Mouse (Mus musculus) heart, embryonic 14.5 days (tissue): Measurements from ENCODE around the gene Cdh23. TPM values are rescaled to one million over a fixed set of nuclear protein-coding genes. Genes with fewer than 3 reads are reported as not detected.

Experiments used
- ATAC-seq: fragments of 200-750 bp; cut with Nextera tagmentation; 2 replicates; pipeline ENCODE4 v1.8.0; 2017; ENCODE audit warnings: low read depth, moderate TSS enrichment; ENCODE audit not compliant: insufficient number of reproducible peaks, insufficient read depth, low FRiP score
- H3K27ac ChIP-seq, 2 experiments: fragments of 200-500 bp in 1 of 2; fragments of 300-500 bp in 1 of 2; sonication (generic) in 1 of 2; replicated peaks in 1 of 2; 2 replicates each; pipeline ENCODE4 v1.5.1; 2012 to 2014; ENCODE audit warnings: low read depth in 2 of 2, low read length in 2 of 2, control low read depth in 1 of 2, mild to moderate bottlenecking in 1 of 2, mixed read lengths in 1 of 2; ENCODE audit not compliant: control insufficient read depth in 1 of 2, insufficient read depth in 1 of 2
- H3K27me3 ChIP-seq: fragments of 300-500 bp; sonication (generic); 2 replicates; pipeline ENCODE4 v1.6.1; 2014; ENCODE audit warnings: mild to moderate bottlenecking, low read length, control low read depth; ENCODE audit not compliant: control insufficient read depth, insufficient read depth
- H3K36me3 ChIP-seq: fragments of 300-500 bp; sonication (generic); 2 replicates; pipeline ENCODE4 v1.6.1; 2014; ENCODE audit warnings: mild to moderate bottlenecking, control low read depth, low read length, mixed read lengths; ENCODE audit not compliant: control insufficient read depth, insufficient read depth
- H3K4me1 ChIP-seq, 2 experiments: fragments of 200-500 bp in 1 of 2; fragments of 300-500 bp in 1 of 2; sonication (generic) in 1 of 2; 2 replicates each; pipeline ENCODE4 v1.6.1; 2012 to 2014; ENCODE audit warnings: low read length in 2 of 2, control low read depth in 1 of 2, mixed read lengths in 1 of 2; ENCODE audit not compliant: control insufficient read depth in 2 of 2, insufficient read depth in 2 of 2
- H3K4me2 ChIP-seq: fragments of 300-500 bp; sonication (generic); 2 replicates; pipeline ENCODE4 v1.6.1; 2014; ENCODE audit warnings: mild to moderate bottlenecking, low read length
- H3K4me3 ChIP-seq, 2 experiments: fragments of 200-500 bp in 1 of 2; fragments of 300-500 bp in 1 of 2; sonication (generic) in 1 of 2; 2 replicates each; pipeline ENCODE4 v1.5.1; 2012 to 2014; ENCODE audit warnings: low read length in 2 of 2, mild to moderate bottlenecking in 2 of 2, control low read depth in 1 of 2, low read depth in 1 of 2, moderate library complexity in 1 of 2; ENCODE audit not compliant: control insufficient read depth in 1 of 2, insufficient read depth in 1 of 2
- H3K9ac ChIP-seq: fragments of 300-500 bp; sonication (generic); 2 replicates; pipeline ENCODE4 v1.6.1; 2014; ENCODE audit warnings: mild to moderate bottlenecking, low read length
- H3K9me3 ChIP-seq: fragments of 300-500 bp; sonication (generic); 2 replicates; pipeline ENCODE4 v1.6.1; 2016; ENCODE audit warnings: low read length, control low read depth; ENCODE audit not compliant: control insufficient read depth
- WGBS: fragments of 180-500 bp; shearing (Covaris S2); extraction: QIAGEN DNeasy Blood & Tissue Kit; methylation state at CpG from one replicate; pipeline ENCODE4 v1.1.7; 2014; 5-methylcytosine and 5-hydroxymethylcytosine counted together
- polyA plus RNA-seq: library from polyadenylated mRNA; unstranded; fragments of >200 nt; fragmentation: Nextera tagmentation; extraction: Ambion mirVana; gene quantifications from 2 replicates; pipeline ENCODE4 v1.2.1, GENCODE M21; 2014

The Cdh23 gene
- polyA plus RNA-seq, 1 experiment from 2014 or later: 0.31 TPM

DNA sequence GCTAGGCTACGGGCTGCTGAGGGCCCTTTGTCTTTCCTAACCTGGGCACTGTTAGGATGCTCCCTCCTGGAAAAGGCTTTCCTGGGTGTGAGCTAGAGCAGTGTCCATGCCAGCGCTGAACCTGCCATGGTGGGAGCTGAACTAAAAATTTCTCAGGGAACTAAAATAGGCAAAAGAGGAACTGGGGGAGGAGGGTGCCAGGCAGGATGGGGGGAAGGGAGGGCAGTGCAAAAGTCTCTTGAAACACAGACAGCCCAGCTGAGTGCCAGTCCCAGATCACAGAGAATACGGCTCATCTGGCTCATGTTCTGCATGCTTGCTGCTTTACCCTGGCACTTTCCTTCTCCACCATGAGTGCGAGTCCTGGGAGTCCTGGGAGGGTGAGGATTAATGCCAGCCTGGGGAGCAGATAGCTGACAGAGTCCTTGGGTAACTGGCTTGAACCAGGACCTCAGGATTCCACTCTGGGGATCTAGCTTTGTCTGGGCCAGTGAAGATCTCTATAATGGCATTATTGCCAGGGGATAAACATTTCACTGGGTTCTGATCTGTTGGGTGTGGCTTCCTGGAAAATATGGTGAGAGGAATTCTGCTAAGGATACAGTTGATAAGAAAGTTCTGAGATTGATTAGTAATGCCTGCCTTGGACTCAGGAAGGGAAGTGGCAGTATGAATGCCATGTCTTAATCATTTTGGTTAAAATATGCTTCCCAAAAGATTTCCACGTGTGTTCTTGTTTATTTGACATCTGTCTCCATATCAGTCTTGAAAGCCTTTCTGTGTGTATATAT lies 324.5 kb downstream of the Cdh23 start:
- WGBS: 73% methylated on average over 5 of the region's 5 CpGs
- no peak overlapping the region for H3K27ac ChIP-seq

DNA sequence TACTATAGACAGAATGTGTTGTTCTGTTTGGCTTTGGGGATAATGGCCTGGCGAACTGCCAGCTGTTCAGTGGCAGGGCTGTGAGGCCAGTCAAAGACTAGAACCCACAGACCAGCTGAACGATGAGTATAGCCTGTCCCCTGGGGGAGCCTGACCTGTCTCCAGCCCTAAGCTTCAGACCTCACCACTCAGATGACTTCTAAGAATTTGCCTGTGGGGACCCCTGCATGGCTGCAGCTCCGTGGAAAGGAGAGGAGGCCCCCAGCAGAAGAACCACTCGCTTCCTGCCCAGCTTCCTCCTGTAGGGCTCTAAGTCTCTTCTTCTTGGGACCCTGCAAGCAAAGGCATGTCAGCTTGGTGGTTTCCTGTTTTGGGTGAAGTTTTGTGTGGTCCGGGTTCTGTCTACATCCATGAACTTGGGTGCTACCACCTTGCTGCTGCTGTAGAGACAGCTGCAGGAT lies 325.7 kb downstream of the Cdh23 start:
- H3K9ac ChIP-seq: no peak overlapping the region
- no peaks in the 10 kb centered on the region for H3K27me3 ChIP-seq
- H3K36me3 ChIP-seq: no peaks in the 10 kb centered on the region
- peaks cover 4 to 6% of the 10 kb centered on the region in 2 experiments; a peak in 2 of 4 replicates for H3K4me1 ChIP-seq
- no peak overlapping the region for H3K4me3 ChIP-seq
- H3K9me3 ChIP-seq: no peaks in the 10 kb centered on the region
- no peak overlapping the region for H3K4me2 ChIP-seq
- no peak for ATAC-seq
- WGBS: 65% methylated on average over 5 of the region's 5 CpGs
- no peak overlapping the region for H3K27ac ChIP-seq

More for the DNA sequence above, 324.5 kb downstream of the Cdh23 start:
- no peak overlapping the region for H3K4me3 ChIP-seq
- no peaks in the 10 kb centered on the region for H3K27me3 ChIP-seq
- no peaks in the 10 kb centered on the region for H3K9me3 ChIP-seq
- H3K4me1 ChIP-seq: peaks cover 4 to 6% of the 10 kb centered on the region in 2 experiments; a peak in 2 of 4 replicates
- H3K9ac ChIP-seq: no peak overlapping the region
- H3K36me3 ChIP-seq: no peaks in the 10 kb centered on the region
- ATAC-seq: no peak
- no peak overlapping the region for H3K4me2 ChIP-seq

- no peaks in the 10 kb centered on the region for H3K36me3 ChIP-seq
- H3K4me3 ChIP-seq: no peak overlapping the region
- no peak for ATAC-seq
Measured at GRCm38 (mm10) chr10:60370098-60370497, 326.2 kb downstream of the Cdh23 start.

GRCm38 (mm10) chr10:60369405-60369804 lies 326.9 kb downstream of the Cdh23 start:
- WGBS: 86% methylated on average over 6 of the region's 6 CpGs
- Histone ChIP-seq H3K27ac (no peak overlapping the region), H3K4me3 (no peak overlapping the region), H3K36me3 (no peaks in the 10 kb centered on the region), H3K27me3 (no peaks in the 10 kb centered on the region), H3K9ac (no peak overlapping the region), H3K4me2 (no peak overlapping the region), H3K4me1 (peaks cover 11 to 12% of the 10 kb centered on the region in 2 experiments; a peak in 2 of 4 replicates), H3K9me3 (no peaks in the 10 kb centered on the region)
- ATAC-seq: no peak

More at GRCm38 (mm10) chr10:60370098-60370497, 326.2 kb downstream of the Cdh23 start:
- Histone ChIP-seq H3K27me3 (no peaks in the 10 kb centered on the region), H3K9ac (no peak overlapping the region), H3K4me2 (no peak overlapping the region), H3K9me3 (no peaks in the 10 kb centered on the region), H3K27ac (no peak overlapping the region), H3K4me1 (peaks cover 6 to 9% of the 10 kb centered on the region in 2 experiments; a peak in 2 of 4 replicates)
- WGBS: 68% methylated on average over 2 of the region's 2 CpGs

DNA sequence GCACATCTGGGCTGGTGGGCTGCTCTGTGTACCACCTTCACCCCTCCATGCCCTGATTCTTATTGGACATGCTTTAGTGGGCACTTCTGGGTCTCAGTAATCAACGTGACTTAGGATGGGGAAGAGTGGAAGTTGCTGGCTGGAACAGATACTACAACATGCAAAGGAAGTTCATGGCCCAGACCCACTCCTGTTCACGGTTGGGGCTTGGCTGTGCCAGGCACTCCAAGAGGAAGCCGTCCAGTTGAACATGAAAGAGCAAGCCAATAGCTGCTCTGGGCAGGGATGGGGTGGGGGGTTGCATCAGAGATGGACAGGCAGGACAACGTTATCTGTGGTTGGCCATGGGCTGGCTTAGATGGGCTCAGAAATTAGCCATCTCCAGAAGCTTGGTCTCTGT lies 328.4 kb downstream of the Cdh23 start:
- Histone ChIP-seq H3K36me3 (no peaks in the 10 kb centered on the region), H3K4me1 (peaks cover 6 to 7% of the 10 kb centered on the region in 2 experiments; a peak in 1 of 4 replicates), H3K27me3 (no peaks in the 10 kb centered on the region), H3K9me3 (no peaks in the 10 kb centered on the region), H3K4me3 (no peak overlapping the region), H3K27ac (no peak overlapping the region), H3K9ac (no peak overlapping the region), H3K4me2 (no peak overlapping the region)
- ATAC-seq: no peak
- WGBS: 64% methylated on average over 4 of the region's 4 CpGs

- Histone ChIP-seq H3K36me3 (no peaks in the 10 kb centered on the region), H3K9ac (no peak overlapping the region), H3K4me1 (peaks cover 6 to 7% of the 10 kb centered on the region in 2 experiments; a peak in 1 of 4 replicates), H3K27me3 (no peaks in the 10 kb centered on the region), H3K4me3 (no peak overlapping the region), H3K27ac (no peak overlapping the region), H3K9me3 (no peaks in the 10 kb centered on the region), H3K4me2 (no peak overlapping the region)
- 76% methylated on average over 2 of the region's 2 CpGs for WGBS
- ATAC-seq: no peak
Measured at GRCm38 (mm10) chr10:60367145-60367544, 329.1 kb downstream of the Cdh23 start.

DNA sequence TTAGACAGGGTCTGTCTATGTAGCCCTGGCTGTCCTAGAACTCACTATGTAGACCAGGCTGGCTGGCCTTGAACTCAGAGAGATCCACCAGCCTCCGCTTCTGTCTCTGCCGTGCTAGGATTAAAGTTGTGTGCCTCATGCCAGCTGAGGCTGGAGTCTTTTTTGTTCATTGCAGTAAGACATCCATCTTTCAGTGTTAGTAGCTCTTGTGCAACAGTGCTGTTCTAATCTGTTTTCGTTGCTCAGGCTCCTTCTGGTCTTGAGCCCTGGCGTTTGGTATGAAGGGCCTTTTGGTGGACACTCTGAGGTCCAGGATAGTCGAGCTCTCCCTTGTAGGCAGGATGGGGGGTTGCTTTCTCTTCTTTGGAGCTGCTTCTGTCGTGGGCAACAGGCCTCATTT lies 332.9 kb downstream of the Cdh23 start:
- Histone ChIP-seq H3K4me1 (peaks cover 6 to 7% of the 10 kb centered on the region in 2 experiments; a peak in 1 of 4 replicates), H3K27me3 (no peaks in the 10 kb centered on the region), H3K4me2 (no peak overlapping the region), H3K9me3 (no peaks in the 10 kb centered on the region), H3K4me3 (no peak overlapping the region), H3K9ac (no peak overlapping the region), H3K27ac (no peak overlapping the region), H3K36me3 (no peaks in the 10 kb centered on the region)
- ATAC-seq: no peak
- 67% methylated on average over 6 of the region's 6 CpGs for WGBS
